Mouse (Mus musculus) liver, adult 2 months (tissue): ENCODE results near the gene Gars.

Experiments used
- CTCF ChIP-seq: fragments of 200-500 bp; IDR thresholded peaks from 2 replicates; pipeline ENCODE4 v1.5.1; 2011; ENCODE audit warnings: low read depth, low read length, control low read depth
- POLR2A ChIP-seq: fragments of 200-500 bp; IDR thresholded peaks from 2 replicates; pipeline ENCODE4 v1.6.1; 2011; ENCODE audit warnings: low read length, control low read depth; ENCODE audit not compliant: insufficient read depth; ENCODE audit errors: extremely low read depth

DNA sequence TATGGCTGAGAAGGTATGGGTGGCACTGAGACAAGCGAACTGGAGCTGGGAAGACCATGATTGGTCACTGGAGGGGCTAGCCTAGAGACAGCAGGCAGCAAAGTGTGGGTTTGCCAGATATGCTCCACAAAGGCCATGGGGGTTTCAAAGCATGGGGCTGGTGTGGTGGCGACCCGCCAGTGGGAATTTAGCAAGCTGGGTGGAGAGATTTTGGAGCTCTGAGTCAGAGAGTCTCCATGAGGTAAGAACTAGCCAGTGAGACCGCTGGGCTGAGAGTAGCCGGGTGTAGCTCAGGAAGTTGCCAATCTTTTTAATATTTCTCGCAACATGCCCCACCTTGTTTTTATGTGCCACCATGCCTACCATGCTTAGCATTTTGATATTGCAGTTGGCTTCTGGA lies 49.7 kb upstream of the Gars start:
- no peak for TF ChIP-seq CTCF
- TF ChIP-seq POLR2A = no peak
